Mouse (Mus musculus) liver, embryonic 14.5 days (tissue): ENCODE results near the gene Tbcb.

Experiments used
- CTCF ChIP-seq: IDR thresholded peaks from 2 replicates; pipeline ENCODE4 v1.5.1; 2016; ENCODE audit warnings: antibody characterized with exemption, low read depth, control low read depth
- EP300 ChIP-seq: IDR thresholded peaks from 2 replicates; pipeline ENCODE4 v1.6.1; 2016; ENCODE audit warnings: antibody characterized with exemption, low read depth

DNA sequence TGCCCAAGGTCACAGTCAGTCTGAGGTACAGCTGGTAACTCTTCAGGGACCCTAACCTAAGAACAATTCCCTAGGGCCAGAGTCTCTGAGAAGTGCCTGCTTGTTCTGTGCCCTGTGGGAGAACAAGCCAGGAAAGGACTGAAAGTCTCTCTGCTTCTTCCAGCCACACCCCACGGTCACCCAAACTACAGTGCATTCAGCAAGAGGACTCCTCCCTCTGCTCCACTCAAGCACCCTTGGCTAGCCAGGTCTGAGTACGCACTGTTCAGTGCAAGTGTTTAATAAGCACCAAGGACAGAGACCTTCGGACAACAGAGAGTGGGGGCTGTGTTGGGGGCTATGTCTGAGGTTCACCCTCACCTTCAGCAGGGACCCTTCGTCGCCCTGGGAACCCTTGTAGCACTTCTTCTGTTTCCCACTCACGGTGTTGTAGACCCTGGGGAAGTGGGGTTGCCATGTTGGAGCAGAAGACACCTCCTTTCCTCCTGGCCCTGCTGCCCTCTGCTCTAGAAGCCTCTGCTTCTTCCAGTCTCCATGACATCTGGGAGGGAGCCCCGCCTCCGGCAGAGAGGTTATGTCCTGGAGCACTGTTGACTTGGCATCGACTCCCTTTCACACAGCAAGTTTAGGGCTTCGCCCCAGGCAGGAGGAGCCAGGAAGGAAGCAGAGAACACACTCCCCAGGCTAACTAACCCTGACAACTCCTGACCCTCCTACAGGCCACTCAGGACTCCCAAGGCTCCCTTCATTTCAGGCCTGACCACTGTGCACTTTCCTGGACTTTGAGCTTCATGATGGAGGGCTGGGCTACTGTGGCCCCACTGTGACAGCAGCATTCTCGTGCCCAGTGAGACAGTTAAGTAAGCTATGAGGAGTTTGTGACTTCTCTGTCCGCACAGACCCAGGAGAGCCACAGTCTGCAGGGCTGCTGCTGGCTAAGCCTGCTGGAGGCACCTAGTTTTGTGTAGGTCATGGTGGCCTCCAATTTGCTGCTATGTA lies 20.2 kb upstream of the Tbcb start:
- TF ChIP-seq EP300 (no peak), CTCF (no peak)
